Mouse (Mus musculus) G1E-ER4 (cell line): Measurements from ENCODE around the gene Rsph14. TPM values are rescaled to one million over a fixed set of nuclear protein-coding genes. Genes with fewer than 3 reads are reported as not detected.

Experiments
- GATA1 ChIP-seq: IDR thresholded peaks from one replicate; pipeline ENCODE4 v1.8.0; 2012; ENCODE audit warnings: low read length, inconsistent platforms
- polyA plus RNA-seq: library from polyadenylated mRNA; stranded (reverse); fragments of >175 nt; gene quantifications from 2 replicates; pipeline ENCODE4 v1.2.3, GENCODE M21; 2012

The Rsph14 gene
- not detected in 2 replicates for polyA plus RNA-seq

DNA sequence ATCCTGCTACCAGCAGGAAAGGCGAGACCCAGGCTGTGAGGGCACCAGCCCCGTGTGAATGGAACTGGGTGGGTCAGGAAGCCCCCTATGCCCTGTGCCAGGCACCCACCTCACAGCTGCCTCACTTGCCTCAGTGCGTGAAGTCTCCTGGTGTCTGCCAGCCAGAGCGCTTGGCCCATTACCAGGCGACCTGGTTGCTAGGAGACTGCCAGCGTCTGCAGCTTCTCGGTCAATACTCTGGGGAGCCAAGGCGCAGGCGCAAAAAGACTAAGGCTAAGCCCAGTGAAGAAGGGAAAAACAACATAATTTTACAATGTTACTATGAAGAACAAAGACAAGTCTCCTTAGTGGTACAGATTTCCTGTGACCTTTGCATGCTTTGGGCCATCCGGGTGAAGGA is at the start of gene Rsph14:
Gene Rsph14, minus strand, starts transcription at position 192 of the 400 bp plus-strand sequence.
- TF ChIP-seq GATA1, result no peak

DNA sequence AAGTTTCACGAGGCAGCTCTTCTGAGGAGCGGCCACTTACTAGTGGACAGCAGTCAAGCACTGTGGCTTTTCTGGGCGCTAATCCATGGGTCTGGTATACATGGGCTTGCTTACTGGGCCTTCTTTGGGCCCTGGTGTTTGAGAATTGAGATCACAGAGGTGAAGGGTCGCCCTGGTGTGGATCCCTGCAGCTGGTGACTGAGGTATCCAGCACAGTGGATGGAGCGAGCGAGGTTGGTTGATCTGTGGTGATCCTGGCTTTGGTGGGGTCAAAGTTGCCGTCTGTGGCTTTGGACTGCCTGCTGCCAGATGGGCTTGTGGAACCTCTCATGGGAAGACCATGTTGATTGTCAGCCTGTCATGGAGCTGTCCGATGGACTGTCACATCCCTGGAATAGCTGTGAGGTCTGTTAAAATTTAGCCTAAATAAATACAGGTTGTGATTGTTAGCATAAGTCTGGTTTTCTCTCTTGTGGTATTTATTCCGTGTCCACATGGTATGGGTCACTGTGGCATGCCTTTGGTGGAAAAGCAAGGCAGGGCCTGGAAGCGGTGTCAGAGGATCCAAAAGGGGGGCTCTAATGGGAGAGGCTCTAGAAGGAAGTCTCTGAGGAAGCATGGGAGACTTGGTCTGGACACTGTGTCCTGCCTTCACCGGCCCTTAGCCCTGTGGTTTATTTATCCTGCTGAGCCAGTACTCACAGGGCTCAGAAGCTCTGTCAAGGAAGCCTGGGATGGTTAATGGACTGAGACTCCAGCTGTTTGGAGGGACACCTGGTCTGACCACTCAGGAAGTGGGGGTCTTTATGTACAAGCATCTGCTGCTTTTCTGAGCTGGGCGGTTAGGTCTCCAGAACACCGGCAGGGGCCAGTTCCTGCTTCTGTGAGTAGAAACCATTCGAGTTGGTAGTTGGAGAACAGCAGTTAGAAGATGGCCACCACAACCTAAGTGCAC is 46.1 kb upstream of the Rsph14 start:
- no peak for TF ChIP-seq GATA1

DNA sequence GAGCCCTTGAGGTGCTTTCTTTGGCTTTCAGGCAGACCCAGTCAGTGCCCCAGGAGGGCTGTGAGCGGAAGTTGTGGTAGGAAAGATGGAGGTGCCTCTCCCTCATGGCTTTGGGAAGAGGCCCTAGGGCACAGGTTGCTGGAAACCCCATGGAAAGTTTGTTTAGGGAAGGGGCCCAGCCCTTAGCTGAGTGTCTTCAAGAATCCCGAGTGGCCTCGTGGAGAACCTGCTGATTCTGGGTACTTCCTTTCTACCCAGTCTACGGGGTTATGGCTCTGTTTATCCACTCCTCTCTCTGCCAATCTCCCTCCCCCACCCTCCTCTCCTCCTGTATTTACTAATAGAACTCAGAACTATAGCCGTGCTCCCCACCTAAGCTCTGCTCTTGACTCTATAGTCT is 43.3 kb upstream of the Rsph14 start:
- no peak for TF ChIP-seq GATA1

DNA sequence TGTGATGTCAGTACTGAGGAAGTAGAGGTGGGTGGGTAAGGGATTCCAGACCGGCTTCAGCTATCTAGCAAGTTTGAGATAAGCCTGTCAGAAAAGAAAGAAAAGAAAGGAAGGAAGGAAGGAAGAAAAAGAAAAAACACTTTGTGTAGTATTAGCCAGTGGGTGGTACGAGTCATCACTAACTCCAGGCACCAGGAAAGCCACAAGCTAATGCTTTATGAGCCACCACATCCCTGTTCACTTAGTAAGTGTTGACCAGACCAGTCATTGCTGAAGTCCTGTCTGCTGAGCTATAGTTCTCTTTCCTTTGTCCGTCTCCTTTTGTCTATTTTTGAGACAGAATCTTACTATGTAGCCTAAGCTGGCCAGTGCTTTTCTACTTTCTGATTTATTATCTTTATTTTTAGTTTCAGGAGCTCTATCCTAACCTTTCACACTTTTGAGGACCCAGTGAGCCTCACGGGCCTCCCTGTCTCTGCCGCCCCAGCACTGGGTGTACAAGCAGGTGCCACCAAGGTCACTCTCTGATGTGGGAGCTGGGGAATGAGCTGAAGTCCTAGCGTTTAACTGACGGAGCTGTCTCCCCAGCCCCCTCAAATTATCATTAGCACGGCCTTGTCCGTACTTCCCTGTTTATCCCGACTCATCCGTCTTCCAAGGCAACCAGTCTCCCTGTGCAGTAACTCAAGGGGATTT is 38.0 kb upstream of the Rsph14 start:
- no peak for TF ChIP-seq GATA1

GRCm38 (mm10) chr10:75068624-75069328 is 36.4 kb upstream of the Rsph14 start:
- TF ChIP-seq GATA1, result no peak

GRCm38 (mm10) chr10:75068086-75068485 is 35.7 kb upstream of the Rsph14 start:
- no peak for TF ChIP-seq GATA1

DNA sequence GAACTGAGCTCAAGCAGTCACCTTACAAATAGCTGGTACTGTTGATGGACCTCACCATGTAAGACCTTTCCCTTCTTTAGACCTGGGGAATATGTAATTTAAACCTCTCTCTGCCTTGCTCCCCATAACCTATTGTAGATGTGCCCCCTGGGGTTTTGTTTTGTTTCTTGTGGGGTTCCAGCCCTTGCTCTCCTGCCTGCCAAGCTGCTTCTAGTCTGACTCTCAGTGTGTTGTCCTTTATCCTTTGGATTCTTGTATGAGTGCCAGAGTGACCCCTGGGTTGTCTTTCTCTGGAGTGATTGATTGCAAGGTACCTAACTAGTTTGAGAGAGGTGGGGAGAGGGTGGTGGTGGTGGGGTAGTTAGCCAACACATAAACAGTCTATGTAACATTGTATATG is 35.1 kb upstream of the Rsph14 start:
- TF ChIP-seq GATA1, result no peak

DNA sequence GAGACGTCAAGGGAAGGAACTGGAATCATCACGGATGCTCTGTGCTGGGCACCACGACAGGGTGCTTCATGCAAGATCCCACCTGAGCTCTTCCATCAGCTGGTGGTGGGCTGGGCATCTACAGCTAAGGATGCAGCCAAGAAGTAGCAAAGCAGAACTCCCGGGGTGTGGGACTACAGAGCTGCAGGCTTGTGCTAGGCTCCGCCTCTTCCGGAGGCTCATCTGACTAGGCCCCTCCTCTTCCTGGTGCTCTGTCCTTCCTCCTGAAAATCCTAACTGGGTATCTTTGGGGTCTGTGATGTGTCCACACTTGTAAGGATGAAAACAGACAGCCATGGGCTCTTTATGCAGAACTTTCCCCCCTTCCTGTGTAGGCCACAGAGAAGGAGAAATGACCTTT is 33.3 kb upstream of the Rsph14 start:
- no peak for TF ChIP-seq GATA1

GRCm38 (mm10) chr10:75063301-75063965 is 31.0 kb upstream of the Rsph14 start:
- no peak for TF ChIP-seq GATA1

- TF ChIP-seq GATA1, result no peak
Measured at GRCm38 (mm10) chr10:75062621-75063020, 30.2 kb upstream of the Rsph14 start.

- no peak for TF ChIP-seq GATA1
Measured at GRCm38 (mm10) chr10:75062189-75062561, 29.8 kb upstream of the Rsph14 start.

DNA sequence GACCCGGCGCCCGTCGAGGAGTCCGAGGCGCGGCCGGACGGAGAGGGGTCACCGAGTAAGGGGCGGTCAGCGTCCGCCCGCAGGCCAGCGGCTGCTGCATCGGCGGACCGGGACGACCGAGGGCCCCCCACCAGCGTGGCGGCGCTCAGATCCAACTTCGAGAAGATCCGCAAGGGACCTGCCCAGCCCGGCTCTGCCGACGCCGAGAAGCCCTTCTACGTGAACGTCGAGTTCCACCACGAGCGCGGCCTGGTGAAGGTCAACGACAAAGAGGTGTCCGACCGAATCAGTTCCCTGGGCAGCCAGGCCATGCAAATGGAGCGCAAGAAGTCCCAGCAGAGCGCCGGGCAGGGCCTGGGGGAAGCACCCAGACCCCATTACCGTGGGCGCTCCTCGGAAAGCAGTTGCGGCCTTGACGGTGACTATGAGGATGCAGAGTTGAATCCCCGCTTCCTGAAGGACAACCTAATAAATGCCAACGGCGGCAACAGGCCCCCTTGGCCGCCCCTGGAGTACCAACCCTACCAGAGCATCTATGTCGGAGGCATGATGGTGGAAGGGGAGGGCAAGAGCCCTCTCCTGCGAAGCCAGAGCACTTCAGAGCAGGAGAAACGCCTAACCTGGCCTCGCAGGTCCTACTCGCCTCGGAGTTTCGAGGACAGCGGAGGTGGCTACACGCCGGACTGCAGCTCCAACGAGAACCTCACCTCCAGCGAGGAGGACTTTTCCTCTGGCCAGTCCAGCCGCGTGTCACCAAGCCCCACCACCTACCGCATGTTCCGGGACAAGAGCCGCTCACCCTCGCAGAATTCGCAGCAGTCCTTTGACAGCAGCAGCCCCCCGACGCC is 29.2 kb upstream of the Rsph14 start:
- no peak for TF ChIP-seq GATA1

GRCm38 (mm10) chr10:75060843-75061235 is 28.5 kb upstream of the Rsph14 start:
- TF ChIP-seq GATA1, result no peak

DNA sequence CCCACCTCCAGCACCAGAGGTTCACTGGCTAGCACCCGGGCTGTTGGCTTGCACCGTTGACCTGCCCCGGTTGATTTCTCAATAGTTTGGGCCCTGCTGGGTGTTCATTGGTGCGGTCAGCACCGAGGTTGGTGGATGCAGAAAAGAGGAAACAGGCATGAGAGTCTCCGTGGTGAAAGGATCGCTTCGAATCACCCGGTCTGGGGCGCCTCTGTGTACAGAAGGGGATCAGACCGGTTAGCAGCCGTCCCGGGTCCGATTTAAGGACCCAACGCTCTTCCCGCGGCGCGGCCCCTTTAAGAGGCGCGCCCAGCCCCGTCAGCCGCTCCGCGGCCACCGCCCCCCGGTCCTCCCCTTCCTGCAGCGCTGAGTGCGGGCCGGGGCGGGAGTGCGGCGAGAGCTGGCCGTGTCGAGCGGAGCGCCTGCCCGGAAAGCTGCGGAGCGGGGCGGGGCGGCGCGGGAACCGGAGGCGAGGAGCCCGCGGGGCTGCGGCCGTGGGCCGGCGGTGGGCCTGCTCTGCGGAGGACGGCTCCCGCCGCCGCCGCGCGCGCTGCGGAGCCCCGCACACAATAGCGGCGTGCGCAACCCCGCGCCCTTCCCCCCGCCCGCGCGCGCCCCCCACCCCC is 27.9 kb upstream of the Rsph14 start, which contains the start of gene Bcr:
Gene Bcr, plus strand, starts transcription at position 376 of the 626 bp plus-strand sequence.
- no peak for TF ChIP-seq GATA1
